Mouse (Mus musculus): Measurements from ENCODE around the gene Ccl1. TPM values are rescaled to one million over a fixed set of nuclear protein-coding genes. Genes with fewer than 3 reads are reported as not detected.

Ccl1 gene
- polyA plus RNA-seq, 1 experiment from 2014 or later: not detected

- H3K4me2 ChIP-seq: no peak overlapping the region
- no peaks in the 10 kb centered on the region for H3K27me3 ChIP-seq
- no peaks in the 10 kb centered on the region for H3K9me3 ChIP-seq (replicated peaks)
- H3K27ac ChIP-seq (replicated peaks): no peak overlapping the region
- H3K4me1 ChIP-seq (replicated peaks): no peaks in the 10 kb centered on the region
- no peak for ATAC-seq (ENCODE audit: insufficient read depth)
- no peak overlapping the region for H3K9ac ChIP-seq
- no peak overlapping the region for H3K4me3 ChIP-seq (replicated peaks)
- 23% methylated on average over 5 of the region's 5 CpGs for WGBS (ENCODE audit: insufficient replicate concordance)
- no peaks in the 10 kb centered on the region for H3K36me3 ChIP-seq (replicated peaks)
Observed at GRCm38 (mm10) chr11:82177711-82178110, 127.8 kb downstream of the Ccl1 start.

- Histone ChIP-seq H3K4me3 (replicated peaks) (no peak overlapping the region), H3K36me3 (replicated peaks) (no peaks in the 10 kb centered on the region), H3K9me3 (replicated peaks) (no peaks in the 10 kb centered on the region), H3K4me1 (replicated peaks) (no peaks in the 10 kb centered on the region), H3K27ac (replicated peaks) (no peak overlapping the region), H3K4me2 (no peak overlapping the region), H3K9ac (no peak overlapping the region), H3K27me3 (no peaks in the 10 kb centered on the region)
- ATAC-seq (ENCODE audit: insufficient read depth): no peak
- WGBS (ENCODE audit: insufficient replicate concordance): 15% methylated on average over 3 of the region's 3 CpGs
Observed at GRCm38 (mm10) chr11:82174794-82175193, 130.7 kb downstream of the Ccl1 start.

- H3K9ac ChIP-seq: no peak overlapping the region
- no peaks in the 10 kb centered on the region for H3K27me3 ChIP-seq
- H3K9me3 ChIP-seq (replicated peaks): no peaks in the 10 kb centered on the region
- H3K4me2 ChIP-seq: no peak overlapping the region
- WGBS (ENCODE audit: insufficient replicate concordance): 46% methylated on average over 2 of the region's 2 CpGs
- no peaks in the 10 kb centered on the region for H3K4me1 ChIP-seq (replicated peaks)
- ATAC-seq (ENCODE audit: insufficient read depth): no peak
- H3K27ac ChIP-seq (replicated peaks): no peak overlapping the region
- no peaks in the 10 kb centered on the region for H3K36me3 ChIP-seq (replicated peaks)
- H3K4me3 ChIP-seq (replicated peaks): no peak overlapping the region
Observed at GRCm38 (mm10) chr11:82173491-82173890, 132.0 kb downstream of the Ccl1 start.

- ATAC-seq (ENCODE audit: insufficient read depth): no peak
Observed at GRCm38 (mm10) chr11:82171316-82172071, 134.0 kb downstream of the Ccl1 start.

GRCm38 (mm10) chr11:82169456-82169855 is 136.0 kb downstream of the Ccl1 start:
- no peaks in the 10 kb centered on the region for H3K27me3 ChIP-seq
- no peaks in the 10 kb centered on the region for H3K9me3 ChIP-seq (replicated peaks)
- H3K27ac ChIP-seq (replicated peaks): no peak overlapping the region
- H3K36me3 ChIP-seq (replicated peaks): no peaks in the 10 kb centered on the region
- no peak overlapping the region for H3K4me3 ChIP-seq (replicated peaks)
- WGBS (ENCODE audit: insufficient replicate concordance): 58% methylated on average over 4 of the region's 4 CpGs
- no peak overlapping the region for H3K4me2 ChIP-seq
- H3K4me1 ChIP-seq (replicated peaks): no peaks in the 10 kb centered on the region
- no peak for ATAC-seq (ENCODE audit: insufficient read depth)
- no peak overlapping the region for H3K9ac ChIP-seq

More at GRCm38 (mm10) chr11:82171316-82172071, 134.0 kb downstream of the Ccl1 start:
- Histone ChIP-seq H3K9me3 (replicated peaks) (no peaks in the 10 kb centered on the region), H3K4me3 (replicated peaks) (no peak overlapping the region), H3K9ac (no peak overlapping the region), H3K27me3 (no peaks in the 10 kb centered on the region), H3K4me1 (replicated peaks) (no peaks in the 10 kb centered on the region), H3K27ac (replicated peaks) (no peak overlapping the region), H3K36me3 (replicated peaks) (no peaks in the 10 kb centered on the region), H3K4me2 (no peak overlapping the region)
- WGBS (ENCODE audit: insufficient replicate concordance): 41% methylated on average over 7 of the region's 7 CpGs

- H3K27ac ChIP-seq (replicated peaks): no peak overlapping the region
- ATAC-seq (ENCODE audit: insufficient read depth): no peak
- no peaks in the 10 kb centered on the region for H3K9me3 ChIP-seq (replicated peaks)
- no peak overlapping the region for H3K9ac ChIP-seq
- no peaks in the 10 kb centered on the region for H3K27me3 ChIP-seq
- no peaks in the 10 kb centered on the region for H3K36me3 ChIP-seq (replicated peaks)
- H3K4me2 ChIP-seq: no peak overlapping the region
- WGBS (ENCODE audit: insufficient replicate concordance): 76% methylated on average over 2 of the region's 2 CpGs
- H3K4me3 ChIP-seq (replicated peaks): no peak overlapping the region
- no peaks in the 10 kb centered on the region for H3K4me1 ChIP-seq (replicated peaks)
Observed at GRCm38 (mm10) chr11:82168308-82168707, 137.2 kb downstream of the Ccl1 start.

- no peak overlapping the region for H3K4me3 ChIP-seq (replicated peaks)
- 60% methylated on average over 8 of the region's 8 CpGs for WGBS (ENCODE audit: insufficient replicate concordance)
- H3K4me1 ChIP-seq (replicated peaks): no peaks in the 10 kb centered on the region
- ATAC-seq (ENCODE audit: insufficient read depth): no peak
- no peaks in the 10 kb centered on the region for H3K9me3 ChIP-seq (replicated peaks)
- H3K9ac ChIP-seq: no peak overlapping the region
- no peak overlapping the region for H3K4me2 ChIP-seq
- H3K36me3 ChIP-seq (replicated peaks): no peaks in the 10 kb centered on the region
- no peaks in the 10 kb centered on the region for H3K27me3 ChIP-seq
- H3K27ac ChIP-seq (replicated peaks): no peak overlapping the region
Observed at GRCm38 (mm10) chr11:82163285-82163684, 142.2 kb downstream of the Ccl1 start.

- Histone ChIP-seq H3K9ac (no peak overlapping the region), H3K27ac (replicated peaks) (no peak overlapping the region), H3K4me3 (replicated peaks) (no peak overlapping the region), H3K4me1 (replicated peaks) (no peaks in the 10 kb centered on the region), H3K9me3 (replicated peaks) (no peaks in the 10 kb centered on the region), H3K27me3 (no peaks in the 10 kb centered on the region), H3K4me2 (no peak overlapping the region), H3K36me3 (replicated peaks) (no peaks in the 10 kb centered on the region)
- WGBS (ENCODE audit: insufficient replicate concordance): 75% methylated on average over 2 of the region's 2 CpGs
- ATAC-seq (ENCODE audit: insufficient read depth): no peak
Observed at GRCm38 (mm10) chr11:82159126-82159525, 146.4 kb downstream of the Ccl1 start.

GRCm38 (mm10) chr11:82139492-82140094 is 165.9 kb downstream of the Ccl1 start:
- Histone ChIP-seq H3K27me3 (no peaks in the 10 kb centered on the region), H3K4me3 (replicated peaks) (no peak overlapping the region), H3K4me2 (no peak overlapping the region), H3K9ac (no peak overlapping the region), H3K4me1 (replicated peaks) (no peaks in the 10 kb centered on the region), H3K36me3 (replicated peaks) (no peaks in the 10 kb centered on the region), H3K9me3 (replicated peaks) (no peaks in the 10 kb centered on the region), H3K27ac (replicated peaks) (no peak overlapping the region)
- ATAC-seq (ENCODE audit: insufficient read depth): no peak
- 53% methylated on average over 7 of the region's 7 CpGs for WGBS (ENCODE audit: insufficient replicate concordance)

- no peak overlapping the region for H3K4me3 ChIP-seq (replicated peaks)
- H3K4me2 ChIP-seq: no peak overlapping the region
- no peaks in the 10 kb centered on the region for H3K27me3 ChIP-seq
- no peaks in the 10 kb centered on the region for H3K4me1 ChIP-seq (replicated peaks)
- H3K36me3 ChIP-seq (replicated peaks): no peaks in the 10 kb centered on the region
- 54% methylated on average over 2 of the region's 2 CpGs for WGBS (ENCODE audit: insufficient replicate concordance)
- no peak for ATAC-seq (ENCODE audit: insufficient read depth)
- H3K9ac ChIP-seq: no peak overlapping the region
- no peaks in the 10 kb centered on the region for H3K9me3 ChIP-seq (replicated peaks)
- H3K27ac ChIP-seq (replicated peaks): no peak overlapping the region
Observed at GRCm38 (mm10) chr11:82136196-82136595, 169.3 kb downstream of the Ccl1 start.

- ATAC-seq (ENCODE audit: insufficient read depth): no peak
- no peaks in the 10 kb centered on the region for H3K27me3 ChIP-seq
- H3K9ac ChIP-seq: no peak overlapping the region
- no peaks in the 10 kb centered on the region for H3K9me3 ChIP-seq (replicated peaks)
- no peak overlapping the region for H3K4me3 ChIP-seq (replicated peaks)
- no peak overlapping the region for H3K27ac ChIP-seq (replicated peaks)
- H3K4me1 ChIP-seq (replicated peaks): no peaks in the 10 kb centered on the region
- WGBS (ENCODE audit: insufficient replicate concordance): 37% methylated on average over 1 of the region's 1 CpGs
- no peaks in the 10 kb centered on the region for H3K36me3 ChIP-seq (replicated peaks)
- no peak overlapping the region for H3K4me2 ChIP-seq
Observed at GRCm38 (mm10) chr11:82132977-82133376, 172.5 kb downstream of the Ccl1 start.
